Mouse (Mus musculus) lung, adult 2 months (tissue): Measurements from ENCODE around the gene Slc25a21. TPM values are rescaled to one million over a fixed set of nuclear protein-coding genes. Genes with fewer than 3 reads are reported as not detected.
A peak's percentile ranks its signal among the peaks of the same experiment; 100 is the strongest.
"Not testable (repeated sequence)": the region's sequence is repeated elsewhere in the genome, so short reads cannot be mapped to it uniquely, and the experiment has no call there.

Experiments
- DNase-seq: peaks from one replicate; pipeline ENCODE4 v3.0.0; 2022
- H3K4me1 ChIP-seq: fragments of 200-500 bp; 2 replicates; pipeline ENCODE4 v1.6.1; 2011; ENCODE audit warnings: low read length; ENCODE audit not compliant: control insufficient read depth, insufficient read depth
- H3K4me3 ChIP-seq: fragments of 200-500 bp; replicated peaks from 2 replicates; pipeline ENCODE3; 2011; ENCODE audit warnings: low read depth, mild to moderate bottlenecking, control low read depth, low read length; ENCODE audit errors: extremely low read depth
- CTCF ChIP-seq: fragments of 200-500 bp; IDR thresholded peaks from 2 replicates; pipeline ENCODE4 v1.5.1; 2011; ENCODE audit warnings: mild to moderate bottlenecking, low read length, control low read depth; ENCODE audit not compliant: insufficient read depth
- POLR2A ChIP-seq: fragments of 200-500 bp; IDR thresholded peaks from 2 replicates; pipeline ENCODE4 v1.6.1; 2011; ENCODE audit warnings: low read depth, mild to moderate bottlenecking, control low read depth, low read length, borderline replicate concordance; ENCODE audit errors: extremely low read depth
- WGBS: fragments of 180-500 bp; shearing (Covaris S2); methylation state at CpG from one replicate; pipeline ENCODE4 v1.1.7; 2018; 5-methylcytosine and 5-hydroxymethylcytosine counted together
- polyA plus RNA-seq: library from polyadenylated mRNA; depleted of rRNA; stranded (reverse); fragments of >200 nt; gene quantifications from 2 replicates; pipeline ENCODE4 v1.2.3, GENCODE M21; 2012; rRNA removed

Gene Slc25a21
- polyA plus RNA-seq = 0.04 TPM in 1 of 2 replicates, not detected in the other

DNA sequence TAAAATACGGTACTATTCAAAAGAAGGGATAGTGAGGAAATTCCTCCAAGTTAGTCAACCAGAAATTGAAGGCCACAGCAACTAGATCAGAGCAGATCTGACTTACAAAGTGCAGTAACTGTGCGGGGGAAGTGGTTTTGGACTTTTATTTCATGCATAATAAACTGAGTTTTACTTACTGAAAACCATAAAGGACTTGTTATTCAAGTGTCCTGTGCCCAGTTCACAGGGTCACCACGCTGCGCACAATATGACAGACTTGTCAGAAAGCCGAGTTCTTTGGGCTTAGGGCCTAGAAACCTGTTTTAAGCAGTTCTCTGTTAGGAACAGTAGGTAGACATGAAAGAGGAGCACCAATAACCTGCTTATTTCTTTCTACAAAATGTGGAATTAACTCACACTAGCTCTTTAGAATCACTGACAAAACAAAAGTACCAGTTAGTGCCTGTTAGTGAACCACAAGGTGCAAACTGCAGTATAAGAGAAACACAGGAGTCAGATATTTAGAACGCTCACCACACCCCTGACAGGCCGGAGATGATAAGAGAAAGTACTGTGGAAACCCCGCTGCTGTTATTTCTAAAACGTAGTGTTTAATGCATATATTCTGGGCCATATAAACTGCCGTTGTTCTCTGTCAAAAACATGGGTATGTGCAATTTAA, at the start of gene Slc25a21:
TSS of gene Slc25a21 (minus strand) at position 110 of the 664 bp plus-strand sequence.
- peak within 1 kb of the TSS; percentile 4 for H3K4me3 ChIP-seq
- WGBS = 87% methylated on average over 10 of the region's 10 CpGs
- no peak for DNase-seq

DNA sequence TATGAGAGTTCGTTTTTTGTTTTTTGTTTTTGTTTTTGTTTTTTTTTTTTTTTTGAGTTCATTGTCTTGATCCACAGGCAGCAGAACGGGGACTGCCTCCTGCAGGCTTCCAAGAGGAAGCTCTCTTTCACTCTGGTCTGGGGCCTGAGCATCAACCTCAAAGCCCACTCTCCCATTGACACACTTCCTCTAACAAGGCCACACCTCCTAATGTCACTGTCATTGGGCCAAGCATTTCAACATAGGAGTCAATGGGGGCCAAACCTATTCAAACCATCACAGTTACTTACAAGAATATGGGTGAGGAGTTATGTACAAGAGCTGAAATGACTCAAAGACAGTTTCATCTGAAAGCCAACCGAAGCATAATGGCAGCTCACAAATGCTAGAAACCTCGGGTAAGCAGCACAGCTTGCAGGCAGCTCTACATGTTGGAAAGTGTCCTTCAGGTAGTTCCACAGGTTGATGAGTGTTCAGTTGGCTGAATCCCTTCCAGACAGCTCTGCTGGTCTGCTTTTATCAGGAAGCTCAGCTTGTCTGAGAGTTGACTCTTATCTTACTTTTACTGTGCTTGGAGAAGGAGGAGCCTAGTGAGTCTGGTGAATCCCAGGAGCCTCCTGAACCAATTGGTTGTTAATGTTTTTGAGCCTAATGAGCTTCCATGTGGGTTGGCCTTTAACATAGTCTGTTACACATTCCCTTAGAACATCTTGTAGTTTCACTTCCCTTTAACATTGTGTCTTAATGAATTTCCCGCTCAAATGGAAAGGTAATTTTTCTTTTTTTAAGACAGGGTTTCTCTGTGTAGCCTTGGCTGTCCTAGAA, 46.6 kb upstream of the Slc25a21 start:
- Histone ChIP-seq H3K4me1 (no peaks in the 10 kb centered on the region; the same call in 1 of the 2 replicates), H3K4me3 (no peak overlapping the region)
- no peak for DNase-seq
- TF ChIP-seq CTCF (no peak), POLR2A (no peak)
- WGBS = 83% methylated on average over 5 of the region's 5 CpGs

More for the DNA sequence above, at the start of gene Slc25a21:
- no peaks in the 10 kb centered on the region for H3K4me1 ChIP-seq
- TF ChIP-seq POLR2A (no peak), CTCF (no peak)

DNA sequence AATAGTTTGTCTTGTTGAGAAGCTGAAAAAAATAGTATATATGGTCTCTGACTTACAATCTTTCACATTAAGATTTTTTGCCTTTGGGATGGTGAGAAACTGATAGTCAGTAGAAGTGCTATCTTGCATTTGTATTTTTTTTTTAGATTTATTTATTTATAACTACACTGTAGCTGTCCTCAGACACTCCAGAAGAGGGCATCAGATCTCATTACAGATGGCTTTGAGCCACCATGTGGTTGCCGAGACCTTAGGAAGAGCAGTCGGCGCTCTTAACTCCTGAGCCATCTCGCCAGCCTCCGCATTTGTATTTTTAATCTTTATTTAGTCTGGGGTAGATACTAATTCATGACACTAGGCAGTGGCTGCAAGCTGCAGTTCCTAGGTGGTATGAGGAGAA, 36.1 kb upstream of the Slc25a21 start:
- Histone ChIP-seq H3K4me3 (no peak overlapping the region), H3K4me1 (peaks cover 3% of the 10 kb centered on the region)
- 73% methylated on average over 5 of the region's 5 CpGs for WGBS
- no peak for DNase-seq
- TF ChIP-seq CTCF (no peak), POLR2A (no peak)

DNA sequence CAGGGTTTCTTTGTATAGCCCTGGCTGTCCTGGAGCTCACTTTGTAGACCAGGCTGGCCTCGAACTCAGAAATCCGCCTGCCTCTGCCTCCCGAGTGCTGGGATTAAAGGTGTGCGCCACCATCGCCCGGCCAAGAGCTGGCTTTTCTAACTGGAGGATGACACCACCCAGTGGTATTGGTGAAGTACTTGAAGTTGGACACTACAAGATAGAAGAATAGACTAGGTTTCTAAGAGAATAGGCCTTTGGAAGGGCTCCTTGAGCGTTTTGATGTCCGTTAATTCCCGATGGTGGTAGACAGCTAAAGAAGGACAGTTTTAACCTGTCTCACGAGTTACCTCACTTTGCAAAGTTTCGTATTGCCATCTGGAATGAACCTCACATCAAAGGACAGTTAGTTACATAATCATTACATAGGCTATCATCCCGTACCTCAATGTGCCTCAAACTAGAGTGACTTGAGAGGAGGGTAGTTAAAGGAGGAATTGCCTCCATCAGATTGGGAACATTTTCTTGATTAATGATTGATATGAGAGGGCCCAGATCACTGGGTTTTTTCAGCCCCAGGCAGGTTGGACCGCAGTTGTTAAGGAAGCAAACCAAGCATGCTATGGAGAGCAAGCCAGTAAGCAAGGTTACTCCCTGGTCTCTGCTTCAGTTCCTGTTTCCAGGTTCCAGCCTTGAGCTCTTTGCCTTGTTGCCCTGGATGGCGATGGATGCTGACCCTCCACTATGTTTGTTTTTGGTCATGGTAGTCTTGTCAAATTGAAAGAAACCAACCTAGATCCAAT, 34.0 kb upstream of the Slc25a21 start:
- no peak for DNase-seq
- peak overlapping the region; percentile 44 for H3K4me3 ChIP-seq
- no peak for TF ChIP-seq CTCF
- no peak for TF ChIP-seq POLR2A
- H3K4me1 ChIP-seq = peaks cover 3% of the 10 kb centered on the region
- 47% methylated on average over 14 of the region's 14 CpGs for WGBS

DNA sequence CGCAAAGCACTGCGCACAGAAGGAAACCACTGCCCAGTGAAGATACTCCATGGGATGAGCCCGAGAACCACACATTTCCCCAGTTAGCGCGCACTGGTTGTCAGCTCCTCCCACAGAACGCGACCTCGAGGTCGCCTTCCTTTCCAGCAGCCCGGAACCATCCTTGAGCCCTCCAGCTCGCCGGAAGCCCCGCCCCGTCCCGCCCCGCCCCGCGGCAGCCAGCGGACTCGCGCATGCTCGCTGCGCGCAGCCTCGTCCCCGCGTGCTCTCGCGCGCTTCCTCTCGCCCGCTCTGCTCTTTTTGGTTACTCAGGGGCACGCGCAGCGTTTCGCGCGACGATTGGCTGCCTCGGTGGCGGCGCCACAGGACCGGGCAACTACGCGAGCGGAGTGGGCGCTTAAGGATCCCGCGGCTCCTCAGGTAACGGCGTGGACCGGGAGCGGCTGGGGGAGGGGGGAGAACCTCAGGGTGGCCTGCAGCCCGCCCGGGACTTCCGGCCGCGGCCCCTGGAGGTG, 33.0 kb upstream of the Slc25a21 start, which contains the start of the genes Prps1l3 and Mipol1:
TSS of gene Prps1l3 (plus strand) at position 221 of the 515 bp plus-strand sequence.
TSS of gene Mipol1 (plus strand) at position 236 of the 515 bp plus-strand sequence.
- DNase-seq = peak; percentile 86
- under 1% methylated on average over 58 of the region's 58 CpGs for WGBS
- Histone ChIP-seq H3K4me1 (peaks cover 3% of the 10 kb centered on the region), H3K4me3 (peak within 1 kb of the TSS; percentile 76)
- no peak for TF ChIP-seq CTCF
- peak; percentile 44; the same call in 1 of the 2 replicates for TF ChIP-seq POLR2A

DNA sequence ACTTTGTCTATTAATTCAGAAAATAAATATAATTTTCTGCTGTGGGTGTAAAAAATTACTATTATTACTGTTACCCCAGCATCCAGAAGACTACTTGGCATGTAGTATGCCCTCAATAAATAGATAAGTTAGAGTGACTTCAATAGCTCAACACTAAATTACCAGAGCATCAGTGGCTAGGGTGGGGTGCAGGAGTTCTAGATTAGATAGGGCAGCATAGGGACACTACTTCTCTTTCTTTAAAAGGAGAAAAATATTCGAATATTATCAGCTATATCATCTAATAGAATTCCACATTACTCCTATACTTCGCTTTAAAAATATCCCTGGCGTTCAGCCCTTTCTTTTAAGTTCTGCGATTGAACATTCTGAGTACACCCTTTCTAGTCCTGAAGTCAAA, 32.4 kb upstream of the Slc25a21 start:
- 12% methylated on average over 4 of the region's 4 CpGs for WGBS
- DNase-seq = no peak
- Histone ChIP-seq H3K4me1 (peaks cover 3% of the 10 kb centered on the region), H3K4me3 (peak overlapping the region; percentile 62)
- TF ChIP-seq POLR2A (no peak), CTCF (no peak)

DNA sequence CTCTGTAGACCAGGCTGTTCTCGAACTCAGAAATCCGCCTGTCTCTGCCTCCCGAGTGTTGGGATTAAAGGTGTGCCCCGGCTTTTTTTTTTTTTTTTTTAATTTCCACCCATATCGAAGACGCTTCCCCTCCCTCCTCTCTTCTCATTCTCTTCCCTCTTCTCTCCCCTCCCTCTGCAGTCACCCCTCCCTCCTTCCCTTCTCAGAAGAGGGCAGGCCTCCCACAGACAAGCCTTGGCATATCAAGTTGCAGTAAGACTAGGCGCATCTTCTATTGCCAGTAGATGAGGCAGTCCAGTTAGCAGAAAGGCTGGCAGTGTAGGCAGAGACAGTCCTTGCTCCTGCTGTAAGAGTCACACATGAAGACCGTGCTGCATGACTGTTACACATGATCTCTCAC, 30.5 kb upstream of the Slc25a21 start:
- Histone ChIP-seq H3K4me1 (peaks cover 3% of the 10 kb centered on the region), H3K4me3 (no peak overlapping the region)
- 84% methylated on average over 7 of the region's 8 CpGs for WGBS
- DNase-seq = no peak
- no peak for TF ChIP-seq CTCF
- TF ChIP-seq POLR2A = no peak

DNA sequence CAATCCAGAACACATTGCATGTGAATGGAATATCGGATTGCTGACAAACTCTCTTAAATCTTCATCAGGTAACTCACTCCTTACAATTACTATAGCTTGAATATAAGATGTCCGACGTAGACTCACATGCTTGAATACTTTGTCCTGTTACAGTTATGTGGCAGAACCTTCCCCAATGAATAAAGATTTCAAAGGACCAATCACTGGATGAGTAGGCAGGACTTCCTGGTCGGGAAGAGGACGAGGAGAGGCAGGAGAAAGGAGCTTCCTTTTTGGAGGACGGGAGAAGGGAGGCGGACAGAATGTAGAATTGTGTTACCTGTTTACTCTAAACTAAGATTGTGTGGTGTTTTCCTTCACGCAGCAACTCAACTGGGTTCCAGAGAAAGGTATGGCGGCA, 29.1 kb upstream of the Slc25a21 start:
- Histone ChIP-seq H3K4me3 (no peak overlapping the region), H3K4me1 (peaks cover 3% of the 10 kb centered on the region)
- 81% methylated on average over 9 of the region's 9 CpGs for WGBS
- no peak for TF ChIP-seq POLR2A
- TF ChIP-seq CTCF = no peak
- DNase-seq = no peak

DNA sequence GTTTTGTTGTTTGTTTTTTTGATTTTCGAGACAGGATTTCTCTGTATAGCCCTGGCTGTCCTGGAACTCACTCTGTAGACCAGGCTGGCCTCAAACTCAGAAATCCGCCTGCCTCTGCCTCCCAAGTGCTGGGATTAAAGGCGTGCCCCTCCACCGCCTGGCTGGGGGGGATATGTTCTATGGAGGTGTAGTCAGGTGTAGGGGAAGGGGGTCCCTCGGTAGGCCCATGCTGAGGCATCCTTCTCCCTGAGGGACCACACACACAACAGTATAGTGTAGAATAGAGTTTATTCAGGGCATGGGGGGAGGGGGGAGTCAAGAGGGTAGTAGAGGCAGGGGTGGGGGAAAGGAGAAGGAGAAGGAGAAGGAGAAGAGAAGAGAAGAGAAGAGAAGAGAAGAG, 15.2 kb upstream of the Slc25a21 start:
- 78% methylated on average over 5 of the region's 5 CpGs for WGBS
- H3K4me1 ChIP-seq, DNase-seq, H3K4me3 ChIP-seq: not testable (repeated sequence)
